Mouse (Mus musculus) liver, embryonic 11.5 days (tissue): Measurements from ENCODE around the gene Sh3gl3. TPM values are rescaled to one million over a fixed set of nuclear protein-coding genes. Genes with fewer than 3 reads are reported as not detected.
A peak's percentile ranks its signal among the peaks of the same experiment; 100 is the strongest.

Experiments used
- ATAC-seq: fragments of 200-750 bp; cut with Nextera tagmentation; replicated peaks from 2 replicates; pipeline ENCODE4 v1.8.0; 2017; ENCODE audit warnings: moderate number of reproducible peaks, mild to moderate bottlenecking, moderate TSS enrichment, moderate library complexity; ENCODE audit not compliant: low FRiP score
- DNase-seq: peaks from one replicate; pipeline ENCODE4 v3.0.0-alpha.2; 2017; ENCODE audit warnings: low spot score
- H3K27ac ChIP-seq: fragments of 300-500 bp; sonication (generic); 2 replicates; pipeline ENCODE4 v1.5.1; 2014; ENCODE audit warnings: mild to moderate bottlenecking, low read depth, low read length, control low read depth
- H3K27me3 ChIP-seq: fragments of 300-500 bp; sonication (generic); replicated peaks from 2 replicates; pipeline ENCODE4 v1.6.1; 2014; ENCODE audit warnings: low read length, mixed read lengths; ENCODE audit not compliant: control insufficient read depth, insufficient read depth
- H3K36me3 ChIP-seq: fragments of 300-500 bp; sonication (generic); 2 replicates; pipeline ENCODE4 v1.6.1; 2014; ENCODE audit warnings: mild to moderate bottlenecking, low read length, moderate library complexity, mixed read lengths; ENCODE audit not compliant: control insufficient read depth, insufficient read depth
- H3K4me1 ChIP-seq: fragments of 300-500 bp; sonication (generic); replicated peaks from 2 replicates; pipeline ENCODE4 v1.6.1; 2014; ENCODE audit warnings: low read length, mixed read lengths; ENCODE audit not compliant: control insufficient read depth, insufficient read depth
- H3K4me2 ChIP-seq: fragments of 300-500 bp; sonication (generic); 2 replicates; pipeline ENCODE4 v1.6.1; 2014; ENCODE audit warnings: mild to moderate bottlenecking, control low read depth, moderate library complexity
- H3K4me3 ChIP-seq: fragments of 300-500 bp; sonication (generic); 2 replicates; pipeline ENCODE4 v1.5.1; 2014; ENCODE audit warnings: low read depth, low read length, control low read depth
- H3K9ac ChIP-seq: fragments of 300-500 bp; sonication (generic); 2 replicates; pipeline ENCODE4 v1.6.1; 2014; ENCODE audit warnings: low read depth, low read length, control low read depth
- H3K9me3 ChIP-seq: fragments of 300-500 bp; sonication (generic); 2 replicates; pipeline ENCODE4 v1.6.1; 2016; ENCODE audit warnings: low read length, inconsistent platforms, mixed read lengths; ENCODE audit not compliant: control insufficient read depth
- WGBS: fragments of 180-500 bp; shearing (Covaris S2); extraction: QIAGEN DNeasy Blood & Tissue Kit; methylation state at CpG from one replicate; pipeline ENCODE4 v1.1.7; 2014; 5-methylcytosine and 5-hydroxymethylcytosine counted together
- polyA plus RNA-seq: library from polyadenylated mRNA; unstranded; fragments of >200 nt; fragmentation: Nextera tagmentation; extraction: Ambion mirVana; gene quantifications from 2 replicates; pipeline ENCODE4 v1.2.1, GENCODE M21; 2014

Sh3gl3 gene
- polyA plus RNA-seq, 1 experiment from 2014 or later = 4.9 TPM

GRCm38 (mm10) chr7:82240424-82241240, 67.0 kb downstream of the Sh3gl3 start:
- Histone ChIP-seq H3K27me3 (no peaks in the 10 kb centered on the region), H3K36me3 (no peaks in the 10 kb centered on the region), H3K4me2 (no peak overlapping the region), H3K9ac (no peak overlapping the region), H3K27ac (no peak overlapping the region), H3K9me3 (no peaks in the 10 kb centered on the region), H3K4me3 (no peak overlapping the region), H3K4me1 (no peaks in the 10 kb centered on the region)
- DNase-seq = no peak
- 52% methylated on average over 8 of the region's 8 CpGs for WGBS
- ATAC-seq = no peak

GRCm38 (mm10) chr7:82244701-82245100, 71.1 kb downstream of the Sh3gl3 start:
- DNase-seq (no peak), ATAC-seq (no peak)
- H3K27me3 ChIP-seq = no peaks in the 10 kb centered on the region
- 78% methylated on average over 3 of the region's 3 CpGs for WGBS
- H3K4me2 ChIP-seq = no peak overlapping the region
- no peak overlapping the region for H3K9ac ChIP-seq
- H3K9me3 ChIP-seq = no peaks in the 10 kb centered on the region
- no peak overlapping the region for H3K4me3 ChIP-seq
- no peak overlapping the region for H3K27ac ChIP-seq
- no peaks in the 10 kb centered on the region for H3K4me1 ChIP-seq
- no peaks in the 10 kb centered on the region for H3K36me3 ChIP-seq

- Histone ChIP-seq H3K9me3 (no peaks in the 10 kb centered on the region), H3K9ac (no peak overlapping the region), H3K27me3 (no peaks in the 10 kb centered on the region), H3K4me1 (no peaks in the 10 kb centered on the region), H3K36me3 (no peaks in the 10 kb centered on the region), H3K4me2 (no peak overlapping the region), H3K4me3 (no peak overlapping the region), H3K27ac (no peak overlapping the region)
- 70% methylated on average over 10 of the region's 10 CpGs for WGBS
- no peak for DNase-seq
- ATAC-seq = no peak
Measured at GRCm38 (mm10) chr7:82248953-82249695, 75.5 kb downstream of the Sh3gl3 start.

- Histone ChIP-seq H3K36me3 (no peaks in the 10 kb centered on the region), H3K9me3 (no peaks in the 10 kb centered on the region), H3K4me1 (no peaks in the 10 kb centered on the region), H3K27ac (no peak overlapping the region), H3K4me2 (no peak overlapping the region), H3K4me3 (no peak overlapping the region), H3K9ac (no peak overlapping the region), H3K27me3 (no peaks in the 10 kb centered on the region)
- 80% methylated on average over 1 of the region's 1 CpGs for WGBS
- ATAC-seq (no peak), DNase-seq (no peak)
Measured at GRCm38 (mm10) chr7:82253309-82253708, 79.7 kb downstream of the Sh3gl3 start.

GRCm38 (mm10) chr7:82256936-82257335, 83.3 kb downstream of the Sh3gl3 start:
- no peaks in the 10 kb centered on the region for H3K36me3 ChIP-seq
- ATAC-seq = no peak
- no peak for DNase-seq
- H3K27ac ChIP-seq = no peak overlapping the region
- no peaks in the 10 kb centered on the region for H3K27me3 ChIP-seq
- no peaks in the 10 kb centered on the region for H3K4me1 ChIP-seq
- no peak overlapping the region for H3K4me2 ChIP-seq
- H3K9me3 ChIP-seq = no peaks in the 10 kb centered on the region
- H3K4me3 ChIP-seq = no peak overlapping the region
- H3K9ac ChIP-seq = no peak overlapping the region
- 69% methylated on average over 6 of the region's 6 CpGs for WGBS

- Histone ChIP-seq H3K4me2 (no peak overlapping the region), H3K9ac (no peak overlapping the region), H3K9me3 (no peaks in the 10 kb centered on the region), H3K27me3 (no peaks in the 10 kb centered on the region), H3K4me1 (no peaks in the 10 kb centered on the region), H3K27ac (no peak overlapping the region), H3K36me3 (no peaks in the 10 kb centered on the region), H3K4me3 (no peak overlapping the region)
- ATAC-seq = no peak
- no peak for DNase-seq
- 87% methylated on average over 4 of the region's 4 CpGs for WGBS
Measured at GRCm38 (mm10) chr7:82257530-82257929, 83.9 kb downstream of the Sh3gl3 start.

- no peak for DNase-seq
- WGBS = 71% methylated on average over 6 of the region's 6 CpGs
- no peak overlapping the region for H3K4me2 ChIP-seq
Measured at GRCm38 (mm10) chr7:82260210-82260609, 86.6 kb downstream of the Sh3gl3 start.

GRCm38 (mm10) chr7:82263141-82263540, 89.5 kb downstream of the Sh3gl3 start:
- 12% methylated on average over 8 of the region's 8 CpGs for WGBS
- H3K4me1 ChIP-seq = no peaks in the 10 kb centered on the region
- H3K27me3 ChIP-seq = no peaks in the 10 kb centered on the region
- H3K4me2 ChIP-seq = no peak overlapping the region
- peak; percentile 56 for DNase-seq
- ATAC-seq = no peak
- H3K27ac ChIP-seq = no peak overlapping the region
- H3K9me3 ChIP-seq = no peaks in the 10 kb centered on the region
- no peaks in the 10 kb centered on the region for H3K36me3 ChIP-seq
- no peak overlapping the region for H3K4me3 ChIP-seq
- H3K9ac ChIP-seq = no peak overlapping the region

More at GRCm38 (mm10) chr7:82260210-82260609, 86.6 kb downstream of the Sh3gl3 start:
- Histone ChIP-seq H3K9me3 (no peaks in the 10 kb centered on the region), H3K36me3 (no peaks in the 10 kb centered on the region), H3K4me3 (no peak overlapping the region), H3K27ac (no peak overlapping the region), H3K27me3 (no peaks in the 10 kb centered on the region), H3K4me1 (no peaks in the 10 kb centered on the region), H3K9ac (no peak overlapping the region)
- no peak for ATAC-seq
